Mouse (Mus musculus) liver, postnatal 0 days (tissue): Measurements from ENCODE around the gene Ccnd3. TPM values are rescaled to one million over a fixed set of nuclear protein-coding genes. Genes with fewer than 3 reads are reported as not detected.

Experiments
- ATAC-seq: fragments of 200-750 bp; cut with Nextera tagmentation; 2 replicates; pipeline ENCODE4 v1.8.0; 2017; ENCODE audit warnings: mild to moderate bottlenecking, moderate library complexity
- DNase-seq: peaks from one replicate; pipeline ENCODE4 v3.0.0-alpha.2; 2016
- H3K27ac ChIP-seq: fragments of 300-500 bp; sonication (generic); 2 replicates; pipeline ENCODE4 v1.5.1; 2014; ENCODE audit warnings: antibody characterized with exemption, moderate library complexity, mild to moderate bottlenecking, low read depth
- H3K27me3 ChIP-seq: fragments of 300-500 bp; sonication (generic); 2 replicates; pipeline ENCODE4 v1.6.1; 2014; ENCODE audit warnings: low read length, control low read depth, mixed read lengths; ENCODE audit not compliant: insufficient read depth
- H3K36me3 ChIP-seq: fragments of 300-500 bp; sonication (generic); replicated peaks from 2 replicates; pipeline ENCODE4 v1.6.1; 2014; ENCODE audit warnings: mild to moderate bottlenecking, control low read depth, low read length, moderate library complexity, mixed read lengths; ENCODE audit not compliant: insufficient read depth
- H3K4me1 ChIP-seq: fragments of 300-500 bp; sonication (generic); 2 replicates; pipeline ENCODE4 v1.6.1; 2014; ENCODE audit warnings: antibody characterized with exemption, mild to moderate bottlenecking, control low read depth; ENCODE audit not compliant: insufficient read depth
- H3K4me2 ChIP-seq: fragments of 300-500 bp; sonication (generic); 2 replicates; pipeline ENCODE4 v1.6.1; 2014; ENCODE audit warnings: low read depth, mild to moderate bottlenecking, low read length, moderate library complexity, mixed read lengths
- H3K4me3 ChIP-seq: fragments of 300-500 bp; sonication (generic); 2 replicates; pipeline ENCODE4 v1.5.1; 2014; ENCODE audit warnings: low read depth, low read length
- H3K9ac ChIP-seq: fragments of 300-500 bp; sonication (generic); replicated peaks from 2 replicates; pipeline ENCODE4 v1.6.1; 2014; ENCODE audit warnings: mild to moderate bottlenecking, moderate library complexity
- H3K9me3 ChIP-seq: fragments of 300-500 bp; sonication (generic); 2 replicates; pipeline ENCODE4 v1.6.1; 2016; ENCODE audit warnings: mild to moderate bottlenecking, control low read depth, low read length, mixed read lengths
- CTCF ChIP-seq: sonication (generic); IDR thresholded peaks from 2 replicates; pipeline ENCODE4 v1.5.1; 2016; ENCODE audit warnings: antibody characterized with exemption, low read depth
- EP300 ChIP-seq: IDR thresholded peaks from 2 replicates; pipeline ENCODE4 v1.6.1; 2016; ENCODE audit warnings: antibody characterized with exemption, low read depth, mild to moderate bottlenecking
- WGBS: fragments of 180-500 bp; shearing (Covaris S2); extraction: QIAGEN DNeasy Blood & Tissue Kit; methylation state at CpG from one replicate; pipeline ENCODE4 v1.1.7; 2014; ENCODE audit not compliant: insufficient replicate concordance; 5-methylcytosine and 5-hydroxymethylcytosine counted together
- polyA plus RNA-seq: library from polyadenylated mRNA; unstranded; fragments of >200 nt; fragmentation: Nextera tagmentation; extraction: Ambion mirVana; gene quantifications from 2 replicates; pipeline ENCODE4 v1.2.1, GENCODE M21; 2015

Ccnd3 gene
- polyA plus RNA-seq, 1 experiment from 2014 or later, result 249 TPM

- Histone ChIP-seq H3K4me3 (no peak overlapping the region), H3K4me1 (peaks cover 70% of the 10 kb centered on the region), H3K4me2 (peak overlapping the region; percentile 79), H3K9me3 (no peaks in the 10 kb centered on the region), H3K27ac (peak overlapping the region; percentile 99), H3K36me3 (0 out of 2 replicates have a peak, but pooled peaks cover 3% of the 10 kb centered on the region), H3K9ac (peak overlapping the region; percentile 84), H3K27me3 (no peaks in the 10 kb centered on the region)
- ATAC-seq (no peak), DNase-seq (no peak)
- TF ChIP-seq CTCF, result no peak
- no peak for TF ChIP-seq EP300
- 35% methylated on average over 4 of the region's 4 CpGs for WGBS
Observed at GRCm38 (mm10) chr17:47522536-47522935, 17.7 kb downstream of the Ccnd3 start.

- Histone ChIP-seq H3K4me1 (peaks cover 70% of the 10 kb centered on the region), H3K4me2 (peak overlapping the region; percentile 79), H3K36me3 (0 out of 2 replicates have a peak, but pooled peaks cover 3% of the 10 kb centered on the region), H3K27me3 (no peaks in the 10 kb centered on the region), H3K9ac (peak overlapping the region; percentile 84), H3K4me3 (peak overlapping the region; percentile 9; the same call in 1 of the 2 replicates), H3K9me3 (no peaks in the 10 kb centered on the region), H3K27ac (peak overlapping the region; percentile 99)
- DNase-seq (peak; percentile 70), ATAC-seq (peak; percentile 63)
- TF ChIP-seq CTCF (no peak), EP300 (peak; percentile 77)
- WGBS, result 13% methylated on average over 18 of the region's 18 CpGs
Observed at GRCm38 (mm10) chr17:47523211-47523682, 18.4 kb downstream of the Ccnd3 start.

- Histone ChIP-seq H3K9me3 (no peaks in the 10 kb centered on the region), H3K9ac (peak overlapping the region; percentile 84; the same call in 1 of the 2 replicates), H3K27ac (peak overlapping the region; percentile 99; the same call in 1 of the 2 replicates), H3K4me3 (no peak overlapping the region), H3K36me3 (0 out of 2 replicates have a peak, but pooled peaks cover 3% of the 10 kb centered on the region), H3K4me1 (peaks cover 78% of the 10 kb centered on the region), H3K4me2 (peak overlapping the region; percentile 79; the same call in 1 of the 2 replicates), H3K27me3 (no peaks in the 10 kb centered on the region)
- 82% methylated on average over 6 of the region's 8 CpGs for WGBS
- ATAC-seq (no peak), DNase-seq (no peak)
- no peak for TF ChIP-seq EP300
- no peak for TF ChIP-seq CTCF
Observed at GRCm38 (mm10) chr17:47524055-47524454, 19.2 kb downstream of the Ccnd3 start.

DNA sequence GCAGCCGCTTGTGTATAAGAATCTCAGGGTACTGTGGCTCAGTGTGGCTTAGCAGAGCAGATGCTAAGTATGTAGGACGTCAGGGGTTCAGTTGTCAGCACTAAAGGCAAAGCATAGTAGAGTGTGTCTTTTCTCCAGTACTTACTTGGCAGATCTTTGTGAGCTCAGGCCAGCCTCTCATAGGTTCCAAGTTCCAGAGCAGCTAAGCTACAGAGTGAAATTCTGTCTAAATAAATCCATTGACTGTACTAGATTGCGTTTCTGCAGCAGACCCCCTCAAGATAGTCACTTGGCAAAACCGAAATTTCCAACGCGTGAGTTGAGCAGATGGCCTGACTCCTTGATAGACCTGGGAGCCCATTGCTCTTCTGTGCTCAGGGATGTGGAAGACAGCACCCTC lies 20.1 kb downstream of the Ccnd3 start:
- Histone ChIP-seq H3K4me1 (peaks cover 75% of the 10 kb centered on the region), H3K9me3 (no peaks in the 10 kb centered on the region), H3K4me2 (no peak overlapping the region), H3K27me3 (no peaks in the 10 kb centered on the region), H3K9ac (no peak overlapping the region), H3K36me3 (0 out of 2 replicates have a peak, but pooled peaks cover 3% of the 10 kb centered on the region), H3K27ac (no peak overlapping the region), H3K4me3 (no peak overlapping the region)
- ATAC-seq (no peak), DNase-seq (no peak)
- WGBS, result 90% methylated on average over 6 of the region's 6 CpGs
- TF ChIP-seq CTCF (no peak), EP300 (no peak)

DNA sequence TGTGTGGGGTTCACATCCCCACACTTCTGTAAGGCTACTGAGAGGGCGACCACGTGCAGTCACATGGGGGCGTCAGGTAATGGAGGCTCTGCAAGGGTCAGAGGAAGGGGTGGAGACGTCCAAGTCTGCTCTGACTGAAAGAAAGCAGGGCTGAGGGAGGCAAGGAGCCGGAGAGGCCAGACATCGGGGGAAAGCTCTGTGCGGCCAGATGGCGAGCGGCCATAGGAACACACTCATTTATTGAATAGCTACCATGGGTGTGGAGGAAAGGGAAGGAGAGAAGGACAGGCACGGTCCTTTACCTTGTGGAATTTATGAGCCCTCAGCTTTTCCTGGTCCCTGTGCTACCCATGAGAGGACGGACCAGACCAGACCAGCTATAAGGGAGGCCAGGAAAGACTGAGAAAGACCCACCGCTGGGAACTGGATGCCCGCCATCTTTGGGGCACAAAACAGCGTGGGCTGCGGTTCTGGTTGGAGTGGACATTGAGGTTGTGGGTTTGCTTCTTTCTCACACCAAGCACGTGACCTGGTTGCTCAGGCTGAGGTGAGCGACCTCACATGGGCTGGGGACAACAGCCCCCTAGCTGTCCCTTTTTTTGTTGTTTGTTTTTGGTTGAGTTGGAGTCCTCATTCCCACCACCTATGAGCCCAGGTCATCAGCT lies 22.1 kb downstream of the Ccnd3 start:
- no peak overlapping the region for H3K4me3 ChIP-seq
- H3K4me1 ChIP-seq, result peaks cover 66% of the 10 kb centered on the region
- peak overlapping the region; percentile 27; the same call in 1 of the 2 replicates for H3K4me2 ChIP-seq
- no peak for DNase-seq
- peak overlapping the region; percentile 74 for H3K27ac ChIP-seq
- no peaks in the 10 kb centered on the region for H3K9me3 ChIP-seq
- H3K36me3 ChIP-seq, result peaks cover 8% of the 10 kb centered on the region; the same call in 1 of the 2 replicates
- no peak for TF ChIP-seq EP300
- TF ChIP-seq CTCF, result no peak
- WGBS, result 76% methylated on average over 17 of the region's 17 CpGs
- no peak for ATAC-seq
- peak overlapping the region; percentile 27; the same call in 1 of the 2 replicates for H3K9ac ChIP-seq
- no peaks in the 10 kb centered on the region for H3K27me3 ChIP-seq

DNA sequence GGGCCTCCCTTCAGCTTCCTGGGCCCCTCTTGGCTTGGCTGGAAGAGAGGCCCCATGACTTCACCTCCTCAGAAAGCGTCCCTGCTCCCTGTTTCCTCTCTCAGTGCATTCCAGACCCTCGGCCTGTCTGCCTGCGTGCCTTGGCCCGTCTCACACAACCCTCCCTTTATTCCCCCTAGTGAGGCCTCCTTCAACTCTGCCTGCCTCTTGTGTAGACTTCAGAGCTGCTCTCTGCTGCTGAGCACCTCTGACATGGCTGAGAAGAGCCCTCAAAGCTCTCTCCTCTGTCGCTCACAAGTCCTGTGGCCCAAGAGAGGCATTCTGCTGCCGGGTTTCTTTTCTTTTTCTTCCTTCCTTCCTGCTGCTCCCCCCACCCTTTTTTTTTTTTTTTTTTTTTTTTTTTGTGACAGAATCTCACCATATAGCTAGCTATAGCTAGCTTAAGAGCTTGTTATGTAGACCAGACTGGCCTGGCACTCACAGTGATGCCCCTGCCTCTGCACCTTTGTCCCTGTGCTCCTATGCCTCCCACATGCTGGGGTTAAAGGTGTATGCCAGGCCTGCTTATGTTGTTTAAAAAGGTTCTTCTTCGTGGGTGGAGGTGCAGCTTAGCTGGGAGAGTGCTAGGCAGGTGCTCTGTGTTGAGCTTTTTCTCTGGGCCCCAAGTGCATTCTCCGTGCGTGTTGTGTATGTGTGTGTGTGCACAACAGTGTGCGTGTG lies 22.9 kb downstream of the Ccnd3 start:
- Histone ChIP-seq H3K36me3 (peaks cover 8% of the 10 kb centered on the region; the same call in 1 of the 2 replicates), H3K9ac (peak overlapping the region; percentile 27), H3K27ac (peak overlapping the region; percentile 74), H3K4me3 (no peak overlapping the region), H3K4me1 (peaks cover 66% of the 10 kb centered on the region), H3K27me3 (no peaks in the 10 kb centered on the region), H3K9me3 (no peaks in the 10 kb centered on the region), H3K4me2 (peak overlapping the region; percentile 27; the same call in 1 of the 2 replicates)
- TF ChIP-seq CTCF (no peak), EP300 (no peak)
- DNase-seq, result no peak
- WGBS, result 37% methylated on average over 10 of the region's 10 CpGs
- no peak for ATAC-seq
